Mouse (Mus musculus) hindbrain, embryonic 16.5 days (tissue): ENCODE results near the gene Polr3g. TPM values are rescaled to one million over a fixed set of nuclear protein-coding genes. Genes with fewer than 3 reads are reported as not detected.
A peak's percentile ranks its signal among the peaks of the same experiment; 100 is the strongest.
"Not testable (repeated sequence)": the region's sequence is repeated elsewhere in the genome, so short reads cannot be mapped to it uniquely, and the experiment has no call there.

Experiments used
- ATAC-seq: fragments of 200-750 bp; cut with Nextera tagmentation; 2 replicates; pipeline ENCODE4 v1.8.0; 2017; ENCODE audit warnings: moderate TSS enrichment, moderate library complexity
- H3K27ac ChIP-seq: fragments of 300-500 bp; sonication (generic); 2 replicates; pipeline ENCODE4 v1.5.1; 2014; ENCODE audit warnings: low read depth, mild to moderate bottlenecking, control low read depth, low read length, moderate library complexity
- H3K27me3 ChIP-seq: fragments of 300-500 bp; sonication (generic); replicated peaks from 2 replicates; pipeline ENCODE4 v1.6.1; 2014; ENCODE audit warnings: low read length; ENCODE audit not compliant: control insufficient read depth, insufficient read depth
- H3K36me3 ChIP-seq: fragments of 300-500 bp; sonication (generic); 2 replicates; pipeline ENCODE4 v1.6.1; 2014; ENCODE audit warnings: mild to moderate bottlenecking, low read length, moderate library complexity, mixed read lengths; ENCODE audit not compliant: control insufficient read depth, insufficient read depth
- H3K4me1 ChIP-seq: fragments of 300-500 bp; sonication (generic); 2 replicates; pipeline ENCODE4 v1.6.1; 2014; ENCODE audit warnings: low read depth, low read length; ENCODE audit not compliant: control insufficient read depth, insufficient read depth
- H3K4me2 ChIP-seq: fragments of 300-500 bp; sonication (generic); 2 replicates; pipeline ENCODE4 v1.6.1; 2014; ENCODE audit warnings: mild to moderate bottlenecking, low read length, control low read depth, moderate library complexity
- H3K4me3 ChIP-seq: fragments of 300-500 bp; sonication (generic); 2 replicates; pipeline ENCODE4 v1.5.1; 2014; ENCODE audit warnings: mild to moderate bottlenecking, low read length, control low read depth, moderate library complexity
- H3K9ac ChIP-seq: fragments of 300-500 bp; sonication (generic); 2 replicates; pipeline ENCODE4 v1.6.1; 2014; ENCODE audit warnings: low read depth, mild to moderate bottlenecking, control low read depth, low read length, moderate library complexity
- H3K9me3 ChIP-seq: fragments of 300-500 bp; sonication (generic); 2 replicates; pipeline ENCODE4 v1.6.1; 2014; ENCODE audit warnings: mild to moderate bottlenecking, low read length, moderate library complexity; ENCODE audit not compliant: control insufficient read depth
- WGBS: fragments of 180-500 bp; shearing (Covaris S2); extraction: QIAGEN DNeasy Blood & Tissue Kit; methylation state at CpG from one replicate; pipeline ENCODE4 v1.1.7; 2014; 5-methylcytosine and 5-hydroxymethylcytosine counted together
- polyA plus RNA-seq: library from polyadenylated mRNA; unstranded; fragments of >200 nt; fragmentation: Nextera tagmentation; extraction: Ambion mirVana; gene quantifications from 2 replicates; pipeline ENCODE4 v1.2.1, GENCODE M21; 2015

The Polr3g gene
- polyA plus RNA-seq, 1 experiment from 2014 or later = 4.9 TPM

GRCm38 (mm10) chr13:81664331-81664698, 46.5 kb downstream of the Polr3g start:
- Histone ChIP-seq H3K4me1 (no peaks in the 10 kb centered on the region), H3K27ac (no peak overlapping the region), H3K9me3 (no peaks in the 10 kb centered on the region), H3K36me3 (peaks cover 8% of the 10 kb centered on the region), H3K9ac (no peak overlapping the region), H3K4me2 (no peak overlapping the region), H3K4me3 (no peak overlapping the region), H3K27me3 (no peaks in the 10 kb centered on the region)
- 93% methylated on average over 5 of the region's 5 CpGs for WGBS
- ATAC-seq = peak; percentile 17; the same call in 1 of the 2 replicates

GRCm38 (mm10) chr13:81663566-81664330, 47.1 kb downstream of the Polr3g start:
- Histone ChIP-seq H3K36me3 (peaks cover 5% of the 10 kb centered on the region; the same call in 1 of the 2 replicates), H3K27me3 (no peaks in the 10 kb centered on the region), H3K4me3 (no peak overlapping the region), H3K27ac (no peak overlapping the region), H3K9me3 (no peaks in the 10 kb centered on the region), H3K4me1 (peaks cover 3% of the 10 kb centered on the region), H3K9ac (no peak overlapping the region), H3K4me2 (no peak overlapping the region)
- WGBS = 79% methylated on average over 12 of the region's 12 CpGs
- ATAC-seq = peak; percentile 48; the same call in 1 of the 2 replicates

- H3K4me2 ChIP-seq = peak overlapping the region; percentile 60
- H3K9ac ChIP-seq = peak overlapping the region; percentile 77
- no peaks in the 10 kb centered on the region for H3K36me3 ChIP-seq
- peak overlapping the region; percentile 64 for H3K4me3 ChIP-seq
- peak; percentile 1; the same call in 1 of the 2 replicates for ATAC-seq
- no peaks in the 10 kb centered on the region for H3K9me3 ChIP-seq
- H3K4me1 ChIP-seq = peaks cover 14% of the 10 kb centered on the region
- H3K27ac ChIP-seq = peak overlapping the region; percentile 85
- 4% methylated on average over 21 of the region's 21 CpGs for WGBS
- H3K27me3 ChIP-seq = no peaks in the 10 kb centered on the region
These were observed 52.6 kb downstream of the Polr3g start for GRCm38 (mm10) chr13:81658053-81658752.

DNA sequence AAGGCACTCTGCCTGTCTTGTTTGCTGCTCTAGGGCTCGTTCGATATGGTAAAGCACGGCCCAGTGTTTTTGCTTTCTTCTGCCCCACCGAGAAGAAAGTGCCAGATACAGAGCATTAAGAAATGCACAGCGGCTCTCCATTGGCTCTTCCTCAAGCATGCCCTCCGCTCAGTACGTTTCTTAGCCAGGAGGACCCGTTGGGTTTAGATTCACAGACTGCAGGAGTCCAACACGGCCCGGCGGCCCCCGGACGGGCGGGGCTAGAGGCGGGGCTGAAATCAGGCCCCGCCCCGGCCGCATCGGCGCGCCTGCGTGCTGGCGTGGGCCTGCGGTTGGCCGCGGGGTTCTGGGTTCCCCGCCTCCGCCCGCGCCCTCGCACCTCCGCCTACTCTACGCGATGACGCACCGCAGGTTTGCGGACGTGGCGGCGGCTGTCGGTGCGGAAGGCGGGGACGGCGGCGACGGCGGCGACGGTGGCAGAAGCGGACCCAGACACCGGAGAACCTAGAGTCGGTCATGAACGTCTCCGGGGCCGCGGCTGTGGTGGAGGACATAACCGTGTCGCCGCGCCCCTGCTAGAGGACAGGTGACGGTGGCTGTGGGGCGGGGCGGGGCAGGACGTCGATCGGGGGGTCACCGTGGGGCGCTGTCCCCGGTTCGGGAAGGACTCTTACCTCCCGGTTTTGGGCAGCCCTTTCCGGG, 53.3 kb downstream of the Polr3g start, which contains the start of gene Lysmd3:
Lysmd3 (plus strand) TSS at position 313 of the 702 bp plus-strand sequence.
- Histone ChIP-seq H3K27me3 (no peaks in the 10 kb centered on the region), H3K4me2 (peak within 1 kb of the TSS; percentile 67), H3K4me1 (peaks cover 14% of the 10 kb centered on the region), H3K4me3 (peak within 1 kb of the TSS; percentile 64), H3K36me3 (no peaks in the 10 kb centered on the region), H3K9ac (peak within 1 kb of the TSS; percentile 77), H3K27ac (peak within 1 kb of the TSS; percentile 85), H3K9me3 (no peaks in the 10 kb centered on the region)
- ATAC-seq = peak; percentile 100
- WGBS = under 1% methylated on average over 65 of the region's 73 CpGs

DNA sequence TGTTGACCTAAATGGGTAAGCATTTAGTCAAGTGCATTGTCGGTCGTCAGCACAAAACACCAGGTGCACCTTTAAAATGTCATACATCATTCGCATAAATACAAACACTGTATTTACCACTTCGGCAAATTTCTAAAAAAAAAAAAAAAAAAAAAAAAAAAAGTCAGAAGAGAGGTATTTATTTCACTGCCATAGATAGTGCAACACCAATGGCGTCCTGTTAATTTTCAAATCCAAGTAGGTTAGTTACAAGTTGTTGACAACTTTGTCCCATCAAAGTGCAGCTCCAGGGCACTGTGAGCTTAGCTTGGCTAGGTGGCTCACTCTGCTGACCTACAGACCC, 53.8 kb downstream of the Polr3g start:
- peak overlapping the region; percentile 45 for H3K27ac ChIP-seq
- peak overlapping the region; percentile 64 for H3K4me3 ChIP-seq
- H3K4me1 ChIP-seq = peaks cover 14% of the 10 kb centered on the region
- H3K4me2 ChIP-seq = peak overlapping the region; percentile 67
- H3K36me3 ChIP-seq = no peaks in the 10 kb centered on the region
- H3K27me3 ChIP-seq = no peaks in the 10 kb centered on the region
- peak overlapping the region; percentile 77 for H3K9ac ChIP-seq
- no peaks in the 10 kb centered on the region for H3K9me3 ChIP-seq
- ATAC-seq = no peak
- WGBS = 4% methylated on average over 5 of the region's 5 CpGs

DNA sequence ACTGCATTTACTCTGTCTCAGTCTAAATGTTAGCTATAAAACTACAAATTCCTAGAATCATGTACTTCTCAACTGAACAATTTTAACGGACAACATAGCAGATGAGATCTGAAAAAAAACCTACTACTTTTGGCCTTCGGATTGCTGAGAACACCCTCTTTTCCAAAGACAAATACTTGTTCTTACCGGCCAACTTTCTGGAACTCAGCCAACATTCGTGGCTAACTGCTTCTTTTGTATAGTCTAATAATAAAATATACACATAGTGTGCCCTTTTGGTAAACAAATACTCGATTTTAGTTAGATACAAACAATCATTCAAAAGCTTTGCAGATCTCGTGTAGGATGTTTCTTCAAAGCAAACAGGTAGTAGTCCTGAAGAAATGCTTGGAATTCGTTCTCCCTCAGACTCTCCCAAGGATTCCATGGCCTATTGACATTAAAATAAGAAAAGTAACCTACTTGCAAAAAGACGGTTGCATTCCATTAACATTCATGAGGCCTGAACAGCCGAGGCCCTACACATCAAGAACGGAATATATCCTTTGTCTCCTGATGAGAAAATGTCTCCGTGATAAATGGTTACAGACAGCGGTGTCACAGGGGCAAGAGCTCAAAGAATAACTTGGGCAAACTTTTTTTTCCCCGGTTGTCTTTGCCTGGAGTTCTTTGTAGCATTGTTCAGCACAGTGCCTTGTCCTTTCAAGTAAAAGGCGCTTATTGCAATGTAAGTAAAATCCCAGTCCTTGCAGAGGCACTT, 54.5 kb downstream of the Polr3g start:
- WGBS = 8% methylated on average over 14 of the region's 14 CpGs
- ATAC-seq = no peak
- H3K27me3 ChIP-seq = no peaks in the 10 kb centered on the region
- no peaks in the 10 kb centered on the region for H3K36me3 ChIP-seq
- H3K4me1 ChIP-seq = peaks cover 14% of the 10 kb centered on the region
- peak overlapping the region; percentile 67 for H3K4me2 ChIP-seq
- H3K9ac ChIP-seq = no peak overlapping the region
- no peak overlapping the region for H3K27ac ChIP-seq
- no peak overlapping the region; the same call in 1 of the 2 replicates for H3K4me3 ChIP-seq
- H3K9me3 ChIP-seq = no peaks in the 10 kb centered on the region

GRCm38 (mm10) chr13:81650382-81650781, 60.4 kb downstream of the Polr3g start:
- not testable (repeated sequence) for ATAC-seq

DNA sequence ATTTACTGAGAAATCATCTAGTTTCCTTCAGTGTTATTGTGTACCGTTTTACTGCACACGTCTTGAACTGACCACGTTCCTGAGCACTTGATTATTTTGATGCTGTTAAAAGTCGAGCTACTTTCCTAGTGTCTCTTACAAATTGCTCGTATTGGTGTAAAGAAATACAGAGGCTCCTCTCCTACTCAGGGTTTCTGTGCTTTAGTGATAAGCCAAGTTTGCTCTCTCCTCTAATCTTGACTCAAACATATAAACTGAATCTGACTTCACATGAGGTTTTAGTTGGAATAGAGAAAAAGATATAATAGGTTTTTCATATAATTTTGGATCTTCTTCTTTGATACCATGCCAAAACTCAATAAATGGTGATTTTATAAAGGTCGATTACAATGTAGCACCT, 64.5 kb downstream of the Polr3g start:
- ATAC-seq = no peak
- 87% methylated on average over 6 of the region's 6 CpGs for WGBS
- Histone ChIP-seq H3K27me3 (no peaks in the 10 kb centered on the region), H3K4me3 (no peak overlapping the region), H3K4me2 (no peak overlapping the region), H3K9ac (no peak overlapping the region), H3K9me3 (no peaks in the 10 kb centered on the region), H3K4me1 (no peaks in the 10 kb centered on the region), H3K27ac (no peak overlapping the region), H3K36me3 (no peaks in the 10 kb centered on the region)

More at GRCm38 (mm10) chr13:81650382-81650781, 60.4 kb downstream of the Polr3g start:
- not testable (repeated sequence) for H3K36me3 ChIP-seq, H3K27ac ChIP-seq, H3K4me3 ChIP-seq, H3K9me3 ChIP-seq, H3K9ac ChIP-seq, H3K27me3 ChIP-seq, H3K4me2 ChIP-seq, H3K4me1 ChIP-seq
- 82% methylated on average over 4 of the region's 6 CpGs for WGBS
